Mouse (Mus musculus) adrenal gland, adult (tissue): ENCODE data around the gene Tgds.
A peak's percentile ranks its signal among the peaks of the same experiment; 100 is the strongest.
"Not testable (repeated sequence)": the region's sequence is repeated elsewhere in the genome, so short reads cannot be mapped to it uniquely, and the experiment has no call there.

ENCODE experiments used
- DNase-seq, 2 experiments: peaks; one replicate each; pipeline ENCODE4 v3.0.0; 2022 to 2023; ENCODE audit warnings: low spot score in 1 of 2; ENCODE audit not compliant: inconsistent age in 2 of 2

Tgds gene

GRCm38 (mm10) chr14:118136744-118137452, 4.3 kb upstream of the Tgds start, which contains the start of gene Gpr180:
Gene Gpr180 (plus strand): TSS chr14:118137158.
- DNase-seq, result peak; percentile 96 to 98

DNA sequence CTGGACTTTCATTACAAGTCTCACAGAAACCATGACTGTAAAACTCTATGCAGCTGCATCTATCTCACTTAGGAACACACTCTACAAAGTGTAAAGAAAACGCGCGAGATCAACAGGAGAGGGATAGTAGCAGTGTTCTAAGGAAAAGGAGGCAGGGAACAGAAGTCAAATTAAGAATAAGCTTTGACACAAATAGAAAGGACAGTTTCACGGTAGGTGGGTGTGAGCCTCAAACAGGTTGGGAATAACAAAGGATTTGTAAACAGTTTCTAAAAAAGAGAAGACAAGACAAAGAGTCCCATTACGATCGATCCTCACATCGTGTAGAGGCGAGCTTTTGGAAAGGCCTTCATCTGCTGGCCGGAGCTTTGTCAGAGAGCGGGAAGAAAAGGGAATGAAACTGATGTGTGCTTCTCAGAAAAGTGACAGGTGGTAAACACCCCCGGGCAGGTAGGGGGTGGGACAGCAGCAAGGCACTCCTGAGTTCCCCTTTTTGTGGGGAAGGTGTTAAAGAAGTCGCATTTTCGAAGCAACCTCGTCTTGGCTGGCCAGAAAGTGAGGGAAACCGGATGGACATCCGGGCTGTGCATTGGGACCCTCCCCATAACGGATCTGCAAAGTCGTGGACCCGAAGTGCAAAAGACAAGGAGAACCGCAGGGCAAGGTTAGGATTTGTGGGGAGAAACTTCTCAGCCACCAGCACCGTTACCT, 469 bp downstream of the Tgds start:
- DNase-seq, result peak in 1 of 2 experiments; percentile 46

- peak; percentile 14 to 52 for DNase-seq
Observed at GRCm38 (mm10) chr14:118131472-118131871, 1.1 kb downstream of the Tgds start.

- no peak for DNase-seq
Observed at GRCm38 (mm10) chr14:118126301-118126700, 6.3 kb downstream of the Tgds start.

DNA sequence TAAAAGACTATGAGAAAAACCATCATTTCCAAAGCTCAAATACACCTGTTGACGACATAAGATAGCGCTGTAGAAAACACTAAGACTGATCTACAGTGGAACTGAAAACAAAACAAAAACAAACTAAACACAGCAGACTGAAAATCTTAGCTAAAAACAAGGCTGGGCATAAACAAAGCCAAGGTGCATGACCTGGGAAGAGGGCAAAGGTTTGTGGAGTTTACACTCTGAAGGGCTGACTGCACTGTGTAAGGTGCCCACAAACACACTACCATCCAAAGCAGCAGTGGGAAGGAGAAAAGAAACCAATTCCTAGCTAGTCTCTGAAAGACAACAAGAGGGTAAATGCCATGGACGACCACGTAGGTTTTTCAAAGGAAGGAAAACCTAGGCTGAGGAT, 7.8 kb downstream of the Tgds start:
- DNase-seq, result no peak

DNA sequence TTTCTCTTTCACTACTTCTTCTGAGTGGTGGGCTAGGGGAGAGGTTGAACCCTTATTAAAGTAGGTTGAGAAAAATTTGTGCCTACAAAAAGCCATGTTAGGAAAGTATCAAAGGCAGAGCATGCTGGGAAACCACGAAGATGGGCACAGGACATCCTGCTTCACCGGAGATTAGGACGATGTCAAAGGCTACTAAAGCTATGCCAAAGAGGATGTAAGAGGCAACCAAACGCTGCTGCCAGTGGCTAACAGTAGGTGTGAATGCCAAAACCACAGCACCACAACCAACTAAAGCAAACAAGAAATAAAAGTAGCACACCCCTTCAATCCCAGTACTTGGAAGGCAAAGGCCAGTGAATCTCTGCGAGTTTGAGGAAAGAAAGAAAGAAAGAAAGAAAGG, 8.4 kb downstream of the Tgds start:
- DNase-seq, result no peak

GRCm38 (mm10) chr14:118113116-118113515, 19.4 kb downstream of the Tgds start:
- DNase-seq, result no peak

DNA sequence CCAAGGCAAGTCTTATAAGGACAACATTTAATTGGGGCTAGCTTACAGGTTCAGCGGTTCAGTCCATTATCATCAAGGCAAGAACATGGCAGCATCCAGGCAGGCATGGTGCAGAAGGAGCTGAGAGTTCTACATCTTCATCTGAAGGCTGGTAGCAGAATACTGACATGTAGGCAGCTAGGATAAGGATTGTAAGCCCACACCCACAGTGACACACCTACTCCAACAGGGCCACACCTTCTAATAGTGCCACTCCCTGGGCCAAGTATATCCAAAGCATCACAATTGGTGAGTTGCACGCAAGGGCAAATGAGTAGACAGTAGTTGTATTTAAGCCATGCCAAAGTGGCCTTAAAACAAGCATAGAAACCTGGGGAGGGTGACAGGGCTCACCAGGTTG, 25.1 kb downstream of the Tgds start:
- DNase-seq, result not testable (repeated sequence)

- no peak for DNase-seq
Observed at GRCm38 (mm10) chr14:118101227-118101990, 31.1 kb downstream of the Tgds start.

DNA sequence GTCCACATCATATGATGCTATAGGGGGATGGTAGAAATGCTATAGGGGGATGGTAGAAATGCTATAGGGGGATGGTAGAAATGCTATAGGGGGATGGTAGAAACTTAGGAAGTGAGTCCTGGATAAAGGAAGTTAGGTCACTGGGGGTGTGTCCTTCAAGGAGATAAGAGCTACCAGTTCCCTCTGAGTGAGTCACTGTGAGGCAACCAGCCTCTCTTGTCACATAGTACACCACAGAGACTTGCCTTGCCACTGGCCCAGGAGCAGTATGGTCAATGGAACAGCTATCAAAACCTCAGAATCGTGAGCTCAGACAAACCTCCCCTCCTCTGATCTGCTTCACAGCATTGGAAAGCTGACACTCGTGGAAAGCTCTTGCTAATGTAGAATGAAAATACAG, 34.3 kb downstream of the Tgds start:
- DNase-seq, result no peak

- no peak for DNase-seq
Observed at GRCm38 (mm10) chr14:118089806-118090392, 42.7 kb downstream of the Tgds start.

DNA sequence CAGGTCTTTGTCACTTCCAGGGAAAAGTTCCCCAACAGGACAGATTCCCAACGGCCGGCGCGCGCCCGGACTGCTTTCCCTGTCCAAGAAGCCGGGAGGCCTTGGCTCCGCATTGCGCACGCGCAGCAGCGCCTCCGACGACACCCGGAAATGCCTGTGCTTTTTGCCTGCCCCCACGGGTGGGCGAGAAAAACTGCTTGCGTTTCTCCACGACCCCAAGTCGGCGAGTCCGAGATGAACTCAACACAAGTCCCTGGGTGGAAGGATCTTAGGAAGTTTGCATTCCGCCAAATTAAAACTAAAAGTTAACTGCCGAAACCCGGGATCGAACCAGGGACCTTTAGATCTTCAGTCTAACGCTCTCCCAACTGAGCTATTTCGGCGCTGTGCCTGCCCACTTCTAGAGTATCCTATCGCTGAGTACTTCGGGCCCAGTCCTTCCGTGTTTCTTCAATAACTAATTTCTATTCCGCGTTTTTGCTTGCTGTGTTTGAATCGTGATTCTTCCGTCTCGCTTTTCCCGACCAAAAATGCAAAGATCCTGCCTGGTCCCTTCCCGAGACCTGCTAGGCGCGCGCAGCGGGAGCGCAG, 43.2 kb downstream of the Tgds start:
- DNase-seq, result peak; percentile 93 to 98

DNA sequence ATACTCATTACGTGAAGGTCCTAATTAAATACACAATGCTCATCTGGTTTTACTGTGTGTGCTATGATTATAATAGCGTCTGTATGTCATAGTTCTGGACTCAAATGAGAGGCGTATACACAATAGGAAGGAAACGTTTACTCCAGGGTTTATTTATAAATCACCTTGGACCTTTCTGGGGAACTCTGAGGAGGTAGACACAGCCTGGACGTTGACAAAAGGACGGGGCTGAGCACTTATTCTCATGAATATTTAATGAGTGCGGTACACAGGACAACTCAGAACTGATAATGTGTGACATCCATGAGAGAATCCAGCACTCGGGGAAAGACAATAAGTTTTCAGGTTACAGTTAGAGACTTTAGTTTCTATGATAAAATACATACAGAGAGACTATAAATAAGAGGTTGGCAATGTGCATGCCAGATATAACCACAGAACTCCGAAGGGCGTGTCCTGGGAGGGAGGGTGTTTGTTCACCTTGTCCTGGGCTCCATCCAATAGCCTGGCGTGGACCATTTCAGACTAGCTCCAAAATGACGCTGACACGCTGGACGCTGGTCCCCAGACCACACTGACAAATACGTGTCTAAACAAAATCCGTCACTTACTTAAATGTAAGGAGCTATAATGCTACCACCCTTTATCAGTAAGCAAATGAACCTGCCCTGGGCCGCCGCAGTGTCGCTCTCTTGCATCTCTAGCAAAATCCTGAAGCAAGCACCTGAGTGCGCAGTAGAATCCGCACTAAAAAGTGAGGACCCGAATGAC, 43.9 kb downstream of the Tgds start:
- no peak for DNase-seq

GRCm38 (mm10) chr14:118086271-118087035, 46.1 kb downstream of the Tgds start:
- DNase-seq, result no peak

DNA sequence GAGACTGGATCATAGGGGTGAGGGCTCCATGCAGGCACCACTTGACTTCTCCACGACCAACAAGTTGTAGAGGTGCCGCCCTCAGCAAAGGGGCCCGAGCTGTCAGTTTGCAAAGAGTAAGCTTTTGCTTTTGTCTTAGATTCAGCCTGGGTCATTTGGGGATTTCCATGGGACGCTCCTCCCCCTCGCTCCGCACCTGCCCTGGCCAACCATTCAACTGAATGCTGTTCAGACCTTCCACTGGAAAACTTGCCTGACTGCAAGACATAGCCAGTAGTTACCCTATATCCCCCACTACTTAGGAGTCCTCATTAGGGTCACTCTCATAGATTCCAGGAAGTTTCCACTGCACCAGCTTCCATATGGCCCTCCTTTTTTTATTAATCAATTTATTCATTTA, 48.7 kb downstream of the Tgds start:
- DNase-seq, result no peak

DNA sequence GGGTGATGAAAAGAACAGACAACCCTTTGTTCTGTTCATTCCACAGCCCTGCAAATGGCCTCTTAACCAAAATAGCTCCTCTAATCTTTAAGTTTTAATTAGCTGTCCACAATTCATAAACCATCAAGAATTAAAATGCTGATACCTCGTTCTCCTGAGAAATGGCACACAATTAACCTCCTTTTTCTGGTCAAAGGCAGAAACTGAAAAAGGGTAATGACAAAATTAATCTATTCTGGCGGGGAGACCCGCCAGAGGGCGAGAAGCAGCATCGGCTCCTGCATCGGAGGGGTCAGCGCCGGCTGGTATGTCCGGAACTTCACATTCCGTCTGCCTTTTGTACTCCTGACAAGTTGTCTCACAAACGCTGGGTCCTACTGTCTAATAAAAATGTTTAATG, 51.9 kb downstream of the Tgds start:
- no peak for DNase-seq

- DNase-seq, result no peak
Observed at GRCm38 (mm10) chr14:118070100-118070499, 62.5 kb downstream of the Tgds start.

DNA sequence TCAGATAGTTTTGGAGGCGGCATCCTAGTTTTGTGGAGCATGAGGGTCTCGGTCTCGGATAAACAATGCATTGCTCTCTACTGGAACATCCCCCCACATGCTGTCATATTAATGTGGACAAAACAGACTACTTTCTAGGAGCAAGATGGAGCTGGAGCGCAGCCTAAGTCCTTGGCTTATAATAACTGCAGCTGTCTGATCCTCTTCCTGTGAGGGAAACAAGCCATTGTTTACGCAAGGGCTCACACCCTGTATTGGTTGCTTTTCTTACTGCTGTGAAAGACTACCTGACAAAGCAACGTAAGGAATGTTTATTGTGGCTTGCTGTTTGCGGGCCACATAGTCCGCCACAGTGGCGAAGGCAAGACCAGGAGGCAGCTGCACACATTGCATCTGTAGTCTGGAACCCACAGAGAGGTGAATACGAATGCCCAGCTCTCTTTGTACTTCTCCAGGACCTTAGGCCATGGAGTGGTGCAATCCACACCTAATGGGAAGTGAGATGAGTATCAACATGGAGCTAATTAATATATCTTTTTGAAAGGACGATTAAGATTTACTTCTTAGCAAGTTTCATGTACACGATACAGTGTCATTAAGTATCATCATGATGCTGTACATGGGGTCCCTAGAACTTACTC, 63.0 kb downstream of the Tgds start:
- no peak for DNase-seq
